ENCODE assay signal across 11 mouse cellular contexts in genomic region chr14:41087509-41087908, GRCm38 (mm10). TPM values are rescaled to one million over a fixed set of nuclear protein-coding genes. Genes with fewer than 3 reads are reported as not detected.
DNase-seq lines count a peak whose midpoint lies in the region; ATAC-seq and TF ChIP-seq lines count a peak whose summit lies in the region.
"Had no signal": no experiment of that assay in that cellular context is flagged by ENCODE, and none has a peak within 500 bp of the region (broad histone marks: within the 10 kb centered on the region; RNA-seq: fewer than 3 reads in every experiment).

No protein-coding gene starts in this region.

- ATAC-seq in hindbrain, postnatal 0 days, result no peak
- ATAC-seq in hindbrain, embryonic 13.5 days (ENCODE audit: low FRiP score), result no peak
- ATAC-seq in liver, embryonic 11.5 days (replicated peaks; ENCODE audit: low FRiP score), result 0 out of 2 replicates have a peak, but pooled peaks have one; percentile 26
- no peak for ATAC-seq in midbrain, embryonic 15.5 days (replicated peaks)
- ATAC-seq: midbrain, embryonic 16.5 days had no signal

- TF ChIP-seq POLR2A in MEL (IDR thresholded peaks at IDR 0.05; ENCODE audit: control insufficient read depth in 1 of 2, insufficient read depth in 1 of 2, low read depth in 1 of 2, low read length in 2 of 2, poor library complexity in 1 of 2), result no peak

- H3K9me3 ChIP-seq in hindbrain, postnatal 0 days (ENCODE audit: low read length), result no peaks in the 10 kb centered on the region
- H3K9me3 ChIP-seq in hindbrain, embryonic 13.5 days, result no peaks in the 10 kb centered on the region
- no peaks in the 10 kb centered on the region for H3K9me3 ChIP-seq in MEL (replicated peaks; ENCODE audit: insufficient read depth, low read length)
- no peaks in the 10 kb centered on the region for H3K9me3 ChIP-seq in liver, embryonic 11.5 days (ENCODE audit: control insufficient read depth, low read length)
- H3K9me3 ChIP-seq in midbrain, embryonic 15.5 days, result no peaks in the 10 kb centered on the region

- no peaks in the 10 kb centered on the region for H3K4me1 ChIP-seq in hindbrain, postnatal 0 days (ENCODE audit: insufficient read depth, low read length)
- H3K4me1 ChIP-seq in hindbrain, embryonic 13.5 days (replicated peaks), result no peaks in the 10 kb centered on the region
- H3K4me1 ChIP-seq in MEL (ENCODE audit: control insufficient read depth in 1 of 2, insufficient read depth in 2 of 2, low read length in 2 of 2), result no peaks in the 10 kb centered on the region
- no peaks in the 10 kb centered on the region for H3K4me1 ChIP-seq in liver, embryonic 11.5 days (replicated peaks; ENCODE audit: control insufficient read depth, insufficient read depth, low read length)
- no peaks in the 10 kb centered on the region for H3K4me1 ChIP-seq in midbrain, embryonic 15.5 days

- DNase-seq in hindbrain, postnatal 0 days (ENCODE audit: low spot score), result no peak
- DNase-seq in A20 (ENCODE audit: low read depth, low spot score) (peak; percentile 23), MEL (ENCODE audit: low read depth, low spot score) (peak; percentile 50)
- DNase-seq in liver, embryonic 11.5 days (ENCODE audit: low spot score), result no peak
- DNase-seq in layer of hippocampus, adult 8-10 months (ENCODE audit: low spot score in 2 of 2), result no peak
- no peak for DNase-seq in layer of hippocampus, postnatal 10 days (ENCODE audit: low spot score in 2 of 2)

- no peaks in the 10 kb centered on the region for H3K79me2 ChIP-seq in MEL (ENCODE audit: control insufficient read depth, insufficient read depth, low read length, poor library complexity)

- H3K27me3 ChIP-seq in hindbrain, postnatal 0 days (ENCODE audit: insufficient read depth, low read length), result no peaks in the 10 kb centered on the region
- no peaks in the 10 kb centered on the region for H3K27me3 ChIP-seq in hindbrain, embryonic 13.5 days
- no peaks in the 10 kb centered on the region; a peak in 1 of 4 replicates for H3K27me3 ChIP-seq in MEL (ENCODE audit: control insufficient read depth in 1 of 2, insufficient read depth in 2 of 2, low read length in 2 of 2)
- H3K27me3 ChIP-seq in liver, embryonic 11.5 days (replicated peaks; ENCODE audit: control insufficient read depth, insufficient read depth, low read length), result no peaks in the 10 kb centered on the region
- no peaks in the 10 kb centered on the region for H3K27me3 ChIP-seq in midbrain, embryonic 15.5 days (replicated peaks)

- no peaks in the 10 kb centered on the region for H3K36me3 ChIP-seq in hindbrain, postnatal 0 days (ENCODE audit: insufficient read depth, low read length)
- H3K36me3 ChIP-seq in hindbrain, embryonic 13.5 days, result no peaks in the 10 kb centered on the region
- H3K36me3 ChIP-seq in MEL (ENCODE audit: control insufficient read depth in 1 of 2, insufficient read depth in 2 of 2, low read length in 2 of 2), result no peaks in the 10 kb centered on the region
- H3K36me3 ChIP-seq in liver, embryonic 11.5 days (ENCODE audit: control insufficient read depth, insufficient read depth, low read length), result no peaks in the 10 kb centered on the region
- no peaks in the 10 kb centered on the region for H3K36me3 ChIP-seq in midbrain, embryonic 15.5 days (replicated peaks)

- WGBS in hindbrain, postnatal 0 days, result 88% methylated on average over 1 of the region's 1 CpGs
- WGBS in hindbrain, embryonic 13.5 days, result 81% methylated on average over 1 of the region's 1 CpGs
- WGBS in liver, embryonic 11.5 days, result 68% methylated on average over 1 of the region's 1 CpGs
- 89% methylated on average over 1 of the region's 1 CpGs for WGBS in midbrain, embryonic 15.5 days

- TF ChIP-seq EP300 in MEL (IDR thresholded peaks at IDR 0.05; ENCODE audit: low read depth in 1 of 2, low read length in 2 of 2), result no peak

- H3K4me3 ChIP-seq in hindbrain, postnatal 0 days (ENCODE audit: low read length), result no peak overlapping the region
- no peak overlapping the region for H3K4me3 ChIP-seq in hindbrain, embryonic 13.5 days
- H3K4me3 ChIP-seq in MEL (ENCODE audit: control insufficient read depth in 1 of 2, insufficient read depth in 1 of 2, low read depth in 2 of 2, low read length in 2 of 2), result no peak overlapping the region
- H3K4me3 ChIP-seq in liver, embryonic 11.5 days (ENCODE audit: low read depth, low read length), result no peak overlapping the region
- no peak overlapping the region for H3K4me3 ChIP-seq in midbrain, embryonic 15.5 days

- no peak overlapping the region for H3K4me2 ChIP-seq in hindbrain, postnatal 0 days (ENCODE audit: low read depth, low read length)
- H3K4me2 ChIP-seq in hindbrain, embryonic 13.5 days, result no peak overlapping the region
- no peak overlapping the region for H3K4me2 ChIP-seq in liver, embryonic 11.5 days
- H3K4me2 ChIP-seq in midbrain, embryonic 15.5 days, result no peak overlapping the region

- no peak overlapping the region for H3K9ac ChIP-seq in hindbrain, postnatal 0 days (replicated peaks; ENCODE audit: low read length)
- H3K9ac ChIP-seq in hindbrain, embryonic 13.5 days, result no peak overlapping the region
- H3K9ac ChIP-seq in MEL (ENCODE audit: control insufficient read depth, low read depth, low read length, poor library complexity, severe bottlenecking), result no peak overlapping the region
- no peak overlapping the region for H3K9ac ChIP-seq in liver, embryonic 11.5 days (ENCODE audit: low read depth, low read length)
- no peak overlapping the region for H3K9ac ChIP-seq in midbrain, embryonic 15.5 days

- peak; percentile 33 for TF ChIP-seq CTCF in hindbrain, postnatal 0 days (IDR thresholded peaks at IDR 0.05; ENCODE audit: low read depth)
- peak; percentile 58 to 66 (median 60) for TF ChIP-seq CTCF in MEL (IDR thresholded peaks at IDR 0.05 in 2 of 3, conservative IDR thresholded peaks at IDR 0.05 in 1 of 3; ENCODE audit: control insufficient read depth in 1 of 3, insufficient read depth in 1 of 3, low read depth in 2 of 3, low read length in 3 of 3, poor library complexity in 1 of 3, severe bottlenecking in 1 of 3)

- H3K27ac ChIP-seq in hindbrain, postnatal 0 days, result no peak overlapping the region
- no peak overlapping the region for H3K27ac ChIP-seq in hindbrain, embryonic 13.5 days
- H3K27ac ChIP-seq in MEL (ENCODE audit: control insufficient read depth, low read depth, low read length), result no peak overlapping the region
- H3K27ac ChIP-seq in liver, embryonic 11.5 days (ENCODE audit: low read depth, low read length), result no peak overlapping the region
- H3K27ac ChIP-seq in midbrain, embryonic 15.5 days, result no peak overlapping the region

- TF ChIP-seq RAD21 in MEL (IDR thresholded peaks at IDR 0.05; ENCODE audit: low read depth, low read length), result peak; percentile 14

TF ChIP-seq in MEL, 35 proteins besides CTCF, POLR2A, EP300 and RAD21 (continues in another document):
- TF ChIP-seq TCF12 (IDR thresholded peaks at IDR 0.05; ENCODE audit: low read depth, low read length), result no peak

RNA-seq across cellular contexts. Expression of gene Dydc1, which starts 14.8 kb away (rescaled TPM):
- total RNA-seq in hindbrain, postnatal 0 days (2014; rRNA removed), result not detected in 2 replicates
- 0.43 TPM in 1 of 2 replicates, not detected in the other for polyA plus RNA-seq in hindbrain, postnatal 0 days (2015; fragmentation: Nextera tagmentation; extraction: Ambion mirVana)
- polyA plus RNA-seq in hindbrain, embryonic 13.5 days (2015; fragmentation: Nextera tagmentation; extraction: Ambion mirVana), result 0.22 TPM in 1 of 2 replicates, not detected in the other
- total RNA-seq in MEL (2012; rRNA removed), result not detected in 2 replicates
- not detected for polyA plus RNA-seq in MEL (2012; ENCODE audit: insufficient read depth in 1 of 2, insufficient read length in 2 of 2, low read depth in 1 of 2, low replicate concordance in 2 of 2, missing spikeins in 1 of 2)
- polyA plus RNA-seq in liver, embryonic 11.5 days (2014; fragmentation: Nextera tagmentation; extraction: Ambion mirVana), result not detected in 2 replicates
- not detected for total RNA-seq in layer of hippocampus, adult 8-10 months (2022)
- not detected in 2 replicates for polyA plus RNA-seq in midbrain, embryonic 15.5 days (2015; fragmentation: Nextera tagmentation; extraction: Ambion mirVana)
- not detected for total RNA-seq in layer of hippocampus, postnatal 10 days (2021)
- total RNA-seq: gastrocnemius, adult 8-10 months had no signal
- polyA plus RNA-seq: midbrain, embryonic 16.5 days; stomach, embryonic 14.5 days had no signal

RNA-seq across cellular contexts. Expression of gene Mat1a, which starts 17.3 kb away (rescaled TPM):
- 0.29 TPM in 1 of 2 replicates, not detected in the other for total RNA-seq in hindbrain, postnatal 0 days (2014; rRNA removed)
- not detected in 2 replicates for polyA plus RNA-seq in hindbrain, postnatal 0 days (2015; fragmentation: Nextera tagmentation; extraction: Ambion mirVana)
- not detected in 2 replicates for polyA plus RNA-seq in hindbrain, embryonic 13.5 days (2015; fragmentation: Nextera tagmentation; extraction: Ambion mirVana)
- not detected in 2 replicates for total RNA-seq in MEL (2012; rRNA removed)
- not detected for polyA plus RNA-seq in MEL (2012; ENCODE audit: insufficient read depth in 1 of 2, insufficient read length in 2 of 2, low read depth in 1 of 2, low replicate concordance in 2 of 2, missing spikeins in 1 of 2)
- 0.05 and 0.19 TPM in 2 replicates for polyA plus RNA-seq in liver, embryonic 11.5 days (2014; fragmentation: Nextera tagmentation; extraction: Ambion mirVana)
- under 1 TPM in 1 of 4 experiments, not detected in 3; 0.12 TPM for total RNA-seq in layer of hippocampus, adult 8-10 months (2022)
- polyA plus RNA-seq in midbrain, embryonic 15.5 days (2015; fragmentation: Nextera tagmentation; extraction: Ambion mirVana), result 0.05 and 0.06 TPM in 2 replicates
- total RNA-seq in layer of hippocampus, postnatal 10 days (2021), result not detected
- polyA plus RNA-seq: midbrain, embryonic 16.5 days; stomach, embryonic 14.5 days had no signal

RNA-seq across cellular contexts. Expression of gene Dydc2, which starts 18.5 kb away (rescaled TPM):
- total RNA-seq in hindbrain, postnatal 0 days (2014; rRNA removed), result not detected in 2 replicates
- polyA plus RNA-seq in hindbrain, postnatal 0 days (2015; fragmentation: Nextera tagmentation; extraction: Ambion mirVana), result 0.96 and 1.6 TPM in 2 replicates
- polyA plus RNA-seq in hindbrain, embryonic 13.5 days (2015; fragmentation: Nextera tagmentation; extraction: Ambion mirVana), result 0.66 and 1.1 TPM in 2 replicates
- not detected in 2 replicates for total RNA-seq in MEL (2012; rRNA removed)
- polyA plus RNA-seq in MEL (2012; ENCODE audit: insufficient read depth in 1 of 2, insufficient read length in 2 of 2, low read depth in 1 of 2, low replicate concordance in 2 of 2, missing spikeins in 1 of 2), result not detected
- polyA plus RNA-seq in liver, embryonic 11.5 days (2014; fragmentation: Nextera tagmentation; extraction: Ambion mirVana), result not detected in 2 replicates
- total RNA-seq in layer of hippocampus, adult 8-10 months (2022), result 1 to 10 TPM in 2 of 4 experiments, under 1 TPM in 2; 0.84 to 1.8 (median 1.1) TPM
- polyA plus RNA-seq in midbrain, embryonic 15.5 days (2015; fragmentation: Nextera tagmentation; extraction: Ambion mirVana), result 0.95 and 1.4 TPM in 2 replicates
- total RNA-seq in layer of hippocampus, postnatal 10 days (2021), result 1 to 10 TPM in 1 of 2 experiments, under 1 TPM in 1; 0.71 to 1.2 TPM
- total RNA-seq: gastrocnemius, adult 8-10 months had no signal
- polyA plus RNA-seq: stomach, embryonic 14.5 days had no signal

RNA-seq across cellular contexts. Expression of gene Sftpa1, which starts 44.1 kb away (rescaled TPM):
- not detected in 2 replicates for total RNA-seq in hindbrain, postnatal 0 days (2014; rRNA removed)
- not detected in 2 replicates for polyA plus RNA-seq in hindbrain, postnatal 0 days (2015; fragmentation: Nextera tagmentation; extraction: Ambion mirVana)
- not detected in 2 replicates for polyA plus RNA-seq in hindbrain, embryonic 13.5 days (2015; fragmentation: Nextera tagmentation; extraction: Ambion mirVana)
- not detected in 2 replicates for total RNA-seq in MEL (2012; rRNA removed)
- not detected for polyA plus RNA-seq in MEL (2012; ENCODE audit: insufficient read depth in 1 of 2, insufficient read length in 2 of 2, low read depth in 1 of 2, low replicate concordance in 2 of 2, missing spikeins in 1 of 2)
- polyA plus RNA-seq in liver, embryonic 11.5 days (2014; fragmentation: Nextera tagmentation; extraction: Ambion mirVana), result not detected in 2 replicates
- not detected for total RNA-seq in layer of hippocampus, adult 8-10 months (2022)
- polyA plus RNA-seq in midbrain, embryonic 15.5 days (2015; fragmentation: Nextera tagmentation; extraction: Ambion mirVana), result not detected in 2 replicates
- total RNA-seq in layer of hippocampus, postnatal 10 days (2021), result not detected
- total RNA-seq: gastrocnemius, adult 8-10 months had no signal
- polyA plus RNA-seq: midbrain, embryonic 16.5 days; stomach, embryonic 14.5 days had no signal

Comparison
In these comparisons a context has a peak if more than half of its experiments do, and no peak if none do; other contexts are left out.
1. DNase-seq: peak in A20 (single experiment) and MEL (single experiment); none in hindbrain, postnatal 0 days (single experiment), liver, embryonic 11.5 days (single experiment), layer of hippocampus, adult 8-10 months (0 of 2) and layer of hippocampus, postnatal 10 days (0 of 2).